Mouse (Mus musculus) embryonic facial prominence, embryonic 15.5 days (tissue): ENCODE measurements around the gene Cdh5. TPM values are rescaled to one million over a fixed set of nuclear protein-coding genes. Genes with fewer than 3 reads are reported as not detected.
"Not testable (repeated sequence)": the region's sequence is repeated elsewhere in the genome, so short reads cannot be mapped to it uniquely, and the experiment has no call there.

ENCODE experiments used
- ATAC-seq: fragments of 200-750 bp; cut with Nextera tagmentation; 2 replicates; pipeline ENCODE4 v1.8.0; 2017; ENCODE audit warnings: low read depth, moderate TSS enrichment; ENCODE audit not compliant: insufficient number of reproducible peaks, low FRiP score, low TSS enrichment
- H3K27ac ChIP-seq: fragments of 300-500 bp; sonication (generic); replicated peaks from 2 replicates; pipeline ENCODE4 v1.5.1; 2015; ENCODE audit warnings: mild to moderate bottlenecking, inconsistent platforms
- H3K27me3 ChIP-seq: fragments of 300-500 bp; sonication (generic); 2 replicates; pipeline ENCODE4 v1.6.1; 2015; ENCODE audit warnings: inconsistent platforms
- H3K36me3 ChIP-seq: fragments of 300-500 bp; sonication (generic); 2 replicates; pipeline ENCODE4 v1.6.1; 2015; ENCODE audit warnings: mild to moderate bottlenecking, inconsistent platforms
- H3K4me1 ChIP-seq: fragments of 300-500 bp; sonication (generic); 2 replicates; pipeline ENCODE4 v1.6.1; 2015; ENCODE audit warnings: inconsistent platforms
- H3K4me2 ChIP-seq: fragments of 300-500 bp; sonication (generic); replicated peaks from 2 replicates; pipeline ENCODE4 v1.6.1; 2015; ENCODE audit warnings: mild to moderate bottlenecking, inconsistent platforms
- H3K4me3 ChIP-seq: fragments of 300-500 bp; sonication (generic); replicated peaks from 2 replicates; pipeline ENCODE4 v1.5.1; 2015; ENCODE audit warnings: mild to moderate bottlenecking, inconsistent platforms
- H3K9ac ChIP-seq: fragments of 300-500 bp; sonication (generic); 2 replicates; pipeline ENCODE4 v1.6.1; 2015; ENCODE audit warnings: inconsistent platforms
- H3K9me3 ChIP-seq: fragments of 300-500 bp; sonication (generic); replicated peaks from 2 replicates; pipeline ENCODE4 v1.6.1; 2016; ENCODE audit warnings: inconsistent platforms
- WGBS: fragments of 180-500 bp; shearing (Covaris S2); methylation state at CpG from one replicate; pipeline ENCODE4 v1.1.7; 2015; 5-methylcytosine and 5-hydroxymethylcytosine counted together
- polyA plus RNA-seq: library from polyadenylated mRNA; unstranded; fragments of >200 nt; fragmentation: Nextera tagmentation; extraction: Ambion mirVana; gene quantifications from 2 replicates; pipeline ENCODE4 v1.2.1, GENCODE M21; 2015

The Cdh5 gene
- polyA plus RNA-seq, 1 experiment from 2014 or later = 32.7 TPM

GRCm38 (mm10) chr8:104070949-104071348 lies 30.5 kb upstream of the Cdh5 start:
- H3K9ac ChIP-seq = no peak overlapping the region
- H3K4me3 ChIP-seq = no peak overlapping the region
- H3K9me3 ChIP-seq = no peaks in the 10 kb centered on the region
- H3K4me2 ChIP-seq = no peak overlapping the region
- 69% methylated on average over 10 of the region's 10 CpGs for WGBS
- H3K27ac ChIP-seq = 0 out of 2 replicates have a peak overlapping the region, but pooled peaks have one; percentile 39
- H3K27me3 ChIP-seq = no peaks in the 10 kb centered on the region
- H3K4me1 ChIP-seq = peaks cover 25% of the 10 kb centered on the region
- no peaks in the 10 kb centered on the region for H3K36me3 ChIP-seq
- ATAC-seq = no peak

- 65% methylated on average over 6 of the region's 6 CpGs for WGBS
- Histone ChIP-seq H3K9me3 (no peaks in the 10 kb centered on the region), H3K27me3 (no peaks in the 10 kb centered on the region), H3K4me3 (no peak overlapping the region), H3K4me1 (peaks cover 30% of the 10 kb centered on the region), H3K36me3 (no peaks in the 10 kb centered on the region), H3K27ac (no peak overlapping the region), H3K9ac (no peak overlapping the region), H3K4me2 (no peak overlapping the region)
- ATAC-seq = no peak
Observed at GRCm38 (mm10) chr8:104075079-104075478, 26.3 kb upstream of the Cdh5 start.

- Histone ChIP-seq H3K4me1 (peaks cover 20% of the 10 kb centered on the region), H3K4me3 (no peak overlapping the region), H3K27ac (no peak overlapping the region), H3K36me3 (no peaks in the 10 kb centered on the region), H3K4me2 (no peak overlapping the region), H3K9ac (no peak overlapping the region), H3K9me3 (no peaks in the 10 kb centered on the region), H3K27me3 (no peaks in the 10 kb centered on the region)
- ATAC-seq = no peak
- 23% methylated on average over 8 of the region's 8 CpGs for WGBS
Observed at GRCm38 (mm10) chr8:104076541-104077412, 24.6 kb upstream of the Cdh5 start.

GRCm38 (mm10) chr8:104078091-104078490 lies 23.3 kb upstream of the Cdh5 start:
- H3K4me3 ChIP-seq = no peak overlapping the region
- no peak overlapping the region for H3K9ac ChIP-seq
- no peaks in the 10 kb centered on the region for H3K9me3 ChIP-seq
- no peaks in the 10 kb centered on the region for H3K36me3 ChIP-seq
- no peak for ATAC-seq
- H3K27ac ChIP-seq = no peak overlapping the region
- H3K4me1 ChIP-seq = peaks cover 20% of the 10 kb centered on the region
- H3K4me2 ChIP-seq = no peak overlapping the region
- 11% methylated on average over 7 of the region's 7 CpGs for WGBS
- H3K27me3 ChIP-seq = no peaks in the 10 kb centered on the region

- Histone ChIP-seq H3K36me3 (no peaks in the 10 kb centered on the region), H3K9me3 (no peaks in the 10 kb centered on the region), H3K4me2 (no peak overlapping the region), H3K9ac (no peak overlapping the region), H3K4me1 (0 out of 2 replicates have a peak, but pooled peaks cover 7% of the 10 kb centered on the region), H3K27ac (no peak overlapping the region), H3K27me3 (no peaks in the 10 kb centered on the region), H3K4me3 (no peak overlapping the region)
- WGBS = 80% methylated on average over 10 of the region's 10 CpGs
- ATAC-seq = no peak
Observed at GRCm38 (mm10) chr8:104085281-104085680, 16.1 kb upstream of the Cdh5 start.

- ATAC-seq = no peak
- Histone ChIP-seq H3K4me2 (no peak overlapping the region), H3K9me3 (no peaks in the 10 kb centered on the region), H3K27me3 (no peaks in the 10 kb centered on the region), H3K9ac (no peak overlapping the region), H3K4me1 (0 out of 2 replicates have a peak, but pooled peaks cover 7% of the 10 kb centered on the region), H3K27ac (no peak overlapping the region), H3K4me3 (no peak overlapping the region), H3K36me3 (no peaks in the 10 kb centered on the region)
- 78% methylated on average over 2 of the region's 2 CpGs for WGBS
Observed at GRCm38 (mm10) chr8:104086615-104087014, 14.8 kb upstream of the Cdh5 start.

GRCm38 (mm10) chr8:104087091-104087490 lies 14.3 kb upstream of the Cdh5 start:
- no peaks in the 10 kb centered on the region for H3K9me3 ChIP-seq
- no peak for ATAC-seq
- H3K4me3 ChIP-seq = no peak overlapping the region
- no peaks in the 10 kb centered on the region for H3K36me3 ChIP-seq
- H3K4me2 ChIP-seq = no peak overlapping the region
- 53% methylated on average over 1 of the region's 1 CpGs for WGBS
- H3K4me1 ChIP-seq = 0 out of 2 replicates have a peak, but pooled peaks cover 7% of the 10 kb centered on the region
- no peaks in the 10 kb centered on the region for H3K27me3 ChIP-seq
- no peak overlapping the region for H3K9ac ChIP-seq
- no peak overlapping the region for H3K27ac ChIP-seq

GRCm38 (mm10) chr8:104087878-104088277 lies 13.5 kb upstream of the Cdh5 start:
- not testable (repeated sequence) for H3K4me1 ChIP-seq, H3K4me3 ChIP-seq

GRCm38 (mm10) chr8:104088881-104089280 lies 12.5 kb upstream of the Cdh5 start:
- Histone ChIP-seq H3K4me1 (0 out of 2 replicates have a peak, but pooled peaks cover 7% of the 10 kb centered on the region), H3K9me3 (no peaks in the 10 kb centered on the region), H3K27me3 (no peaks in the 10 kb centered on the region), H3K4me2 (no peak overlapping the region), H3K36me3 (no peaks in the 10 kb centered on the region), H3K9ac (no peak overlapping the region), H3K27ac (no peak overlapping the region), H3K4me3 (no peak overlapping the region)
- no peak for ATAC-seq
- 74% methylated on average over 3 of the region's 3 CpGs for WGBS

More at GRCm38 (mm10) chr8:104087878-104088277, 13.5 kb upstream of the Cdh5 start:
- H3K27ac ChIP-seq, H3K27me3 ChIP-seq, H3K9ac ChIP-seq, ATAC-seq, H3K36me3 ChIP-seq, H3K4me2 ChIP-seq, H3K9me3 ChIP-seq: not testable (repeated sequence)

- not testable (repeated sequence) for H3K27ac ChIP-seq, H3K9ac ChIP-seq, H3K27me3 ChIP-seq, H3K36me3 ChIP-seq, H3K4me1 ChIP-seq, H3K9me3 ChIP-seq, ATAC-seq
- WGBS = 5% methylated on average over 24 of the region's 24 CpGs
- Histone ChIP-seq H3K4me2 (peak overlapping the region; percentile 43), H3K4me3 (peak overlapping the region; percentile 21; the same call in 1 of the 2 replicates)
Observed at GRCm38 (mm10) chr8:104090993-104091900, 10.2 kb upstream of the Cdh5 start.

- 52% methylated on average over 7 of the region's 7 CpGs for WGBS
- Histone ChIP-seq H3K27ac (no peak overlapping the region), H3K27me3 (no peaks in the 10 kb centered on the region), H3K4me2 (no peak overlapping the region), H3K4me3 (no peak overlapping the region), H3K9ac (no peak overlapping the region), H3K36me3 (no peaks in the 10 kb centered on the region), H3K4me1 (no peaks in the 10 kb centered on the region), H3K9me3 (no peaks in the 10 kb centered on the region)
- no peak for ATAC-seq
Observed at GRCm38 (mm10) chr8:104093336-104093735, 8.1 kb upstream of the Cdh5 start.
